Mouse (Mus musculus): ENCODE data around the gene Foxn3. TPM values are rescaled to one million over a fixed set of nuclear protein-coding genes. Genes with fewer than 3 reads are reported as not detected.

The Foxn3 gene
- total RNA-seq, 4 experiments from 2014 or later: 49.1 to 69.4 (median 57.0) TPM

- DNase-seq (ENCODE audit: low spot score in 2 of 2): no peak
Measured at GRCm38 (mm10) chr12:99299900-99300299, 263.5 kb downstream of the Foxn3 start.

DNA sequence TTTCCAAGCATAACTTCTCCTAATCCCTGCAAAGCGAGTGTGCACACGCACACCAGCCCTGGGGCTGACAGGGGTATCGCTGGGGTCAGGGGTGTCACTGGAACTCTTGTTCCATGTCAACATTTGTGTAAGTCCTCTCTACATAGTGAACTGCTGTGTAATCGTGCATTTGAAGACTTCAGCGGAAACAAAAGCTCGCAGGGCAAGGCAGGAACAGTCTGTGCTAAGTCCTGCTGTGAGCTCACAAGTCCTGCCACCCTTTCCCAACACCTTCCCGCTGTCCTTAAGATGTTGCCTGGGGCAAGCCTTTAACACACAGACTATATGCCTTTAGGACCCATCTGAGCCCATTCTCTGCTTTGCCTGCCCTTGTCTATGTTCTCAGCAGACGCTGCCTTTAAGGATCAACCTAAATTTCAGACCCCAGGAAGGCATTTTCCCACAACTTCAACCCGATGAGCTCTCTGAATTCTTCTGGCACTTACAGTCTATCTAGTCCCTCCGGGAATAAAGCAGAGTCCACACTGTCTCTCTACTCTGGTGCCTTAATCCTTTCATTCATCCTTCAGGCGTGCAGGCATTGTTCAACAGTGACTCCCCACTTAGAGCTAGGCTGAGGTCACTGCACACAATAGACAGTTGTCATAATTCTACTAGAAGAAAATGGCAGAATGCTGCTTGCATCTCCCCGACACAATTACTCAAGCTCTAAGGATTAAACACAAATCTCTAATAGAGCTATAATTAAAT lies 264.4 kb downstream of the Foxn3 start:
- no peak for DNase-seq (ENCODE audit: low spot score in 2 of 2)

DNA sequence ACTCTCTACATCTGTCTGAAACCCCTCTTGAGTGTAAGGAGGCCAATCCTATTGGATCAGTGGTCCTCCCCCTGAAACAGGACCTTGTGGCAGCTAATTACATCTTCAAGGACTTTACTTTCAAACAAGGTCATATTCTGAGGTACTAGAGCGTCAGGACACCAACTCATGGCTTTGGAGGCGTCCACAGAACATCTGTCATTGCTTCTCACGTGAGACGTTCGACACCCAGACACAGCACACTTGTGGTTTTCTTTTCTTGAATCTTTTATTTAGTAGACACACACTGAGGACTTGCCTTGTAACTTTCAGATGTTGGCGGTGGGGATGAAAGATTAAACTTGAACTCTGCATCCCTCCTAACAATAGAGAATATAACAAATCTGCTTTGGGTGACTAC lies 265.1 kb downstream of the Foxn3 start:
- no peak for DNase-seq (ENCODE audit: low spot score in 2 of 2)

DNA sequence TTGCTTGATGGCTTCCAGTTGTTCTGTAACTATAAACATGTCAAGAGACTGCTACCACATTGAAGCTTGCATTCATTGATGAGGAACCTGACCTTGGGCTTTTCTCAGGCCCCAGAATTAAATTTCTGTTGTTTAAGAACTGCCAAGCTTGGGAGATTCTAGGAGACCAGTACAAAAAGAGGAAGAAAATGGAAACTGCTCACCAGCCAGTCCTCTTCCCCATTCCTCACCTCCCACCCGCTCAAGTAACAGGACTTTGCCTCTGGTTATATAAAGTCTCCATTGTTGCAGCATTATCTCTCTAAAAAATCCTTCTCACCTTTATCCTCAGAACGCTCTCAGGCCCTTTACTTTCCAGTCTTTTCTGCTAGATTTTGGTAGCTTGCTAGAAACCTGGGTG lies 265.6 kb downstream of the Foxn3 start:
- no peak for DNase-seq (ENCODE audit: low spot score in 2 of 2)

DNA sequence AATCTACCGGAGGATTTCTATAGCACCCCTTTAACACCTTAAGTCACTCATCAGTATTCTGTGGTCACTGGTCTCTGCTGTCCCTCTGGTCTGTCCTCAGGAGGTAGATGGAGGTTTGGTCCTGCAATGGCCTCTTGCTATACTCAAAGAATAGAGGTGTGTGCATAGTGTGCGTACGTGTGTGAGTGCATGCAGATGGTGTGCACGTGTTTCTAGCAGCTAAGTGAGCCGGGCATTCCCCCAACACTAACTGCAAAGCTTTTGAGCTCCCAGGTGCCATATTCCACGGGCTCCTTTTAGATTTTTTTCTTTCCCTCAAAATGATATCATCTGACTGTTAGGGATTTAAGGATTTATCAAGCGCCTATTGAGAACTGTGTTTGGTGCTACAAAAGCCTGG lies 269.9 kb downstream of the Foxn3 start:
- no peak for DNase-seq (ENCODE audit: low spot score in 2 of 2)

GRCm38 (mm10) chr12:99292152-99292551 lies 271.2 kb downstream of the Foxn3 start:
- no peak for DNase-seq (ENCODE audit: low spot score in 2 of 2)

GRCm38 (mm10) chr12:99287081-99287480 lies 276.3 kb downstream of the Foxn3 start:
- DNase-seq (ENCODE audit: low spot score in 2 of 2): no peak

DNA sequence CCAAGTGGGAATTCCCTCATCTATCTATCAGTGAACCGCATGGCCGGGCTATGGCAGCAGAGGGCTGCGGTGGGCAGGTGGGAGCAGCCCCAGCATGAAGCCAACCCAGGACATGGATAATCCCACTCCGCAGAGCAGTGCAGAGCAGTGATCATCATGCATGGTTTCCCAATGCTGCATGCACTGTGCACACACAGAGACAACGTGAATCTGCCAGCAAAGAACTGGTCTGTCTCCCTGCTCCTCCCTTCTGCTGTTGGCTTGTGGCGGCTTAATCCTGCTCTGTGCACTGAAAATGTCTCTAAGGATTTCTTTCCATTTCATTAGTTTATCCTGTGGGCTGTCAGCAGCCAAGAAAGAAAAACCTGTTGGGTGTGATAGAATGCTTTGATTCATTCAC lies 276.7 kb downstream of the Foxn3 start:
- DNase-seq (ENCODE audit: low spot score in 2 of 2): no peak

GRCm38 (mm10) chr12:99285656-99286055 lies 277.7 kb downstream of the Foxn3 start:
- DNase-seq (ENCODE audit: low spot score in 2 of 2): no peak

- DNase-seq (ENCODE audit: low spot score in 2 of 2): no peak
Measured at GRCm38 (mm10) chr12:99285199-99285598, 278.2 kb downstream of the Foxn3 start.

GRCm38 (mm10) chr12:99284419-99285069 lies 278.8 kb downstream of the Foxn3 start:
- no peak for DNase-seq (ENCODE audit: low spot score in 2 of 2)

GRCm38 (mm10) chr12:99280826-99281225 lies 282.6 kb downstream of the Foxn3 start:
- DNase-seq (ENCODE audit: low spot score in 2 of 2): no peak

GRCm38 (mm10) chr12:99280291-99280690 lies 283.1 kb downstream of the Foxn3 start:
- no peak for DNase-seq (ENCODE audit: low spot score in 2 of 2)

DNA sequence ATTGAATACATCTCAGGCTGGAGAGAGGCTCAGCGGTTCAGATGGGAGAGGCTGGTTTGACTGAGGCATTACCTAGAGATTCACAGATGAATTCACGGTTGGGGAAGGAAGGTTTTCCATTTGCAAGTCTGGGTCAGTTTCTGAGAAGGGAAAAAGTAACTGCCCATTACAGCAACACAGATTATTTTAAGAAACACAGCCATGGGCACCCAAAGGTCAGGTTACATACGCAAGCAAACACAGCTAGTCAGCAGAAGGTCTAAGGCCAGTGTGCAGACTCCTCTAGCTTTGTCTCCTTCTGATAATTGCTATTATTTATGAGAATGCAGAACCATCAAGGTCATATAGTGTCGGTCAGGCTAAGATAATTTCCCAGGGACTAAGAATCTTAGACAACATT lies 284.0 kb downstream of the Foxn3 start:
- no peak for DNase-seq (ENCODE audit: low spot score in 2 of 2)

GRCm38 (mm10) chr12:99274589-99274988 lies 288.8 kb downstream of the Foxn3 start:
- no peak for DNase-seq (ENCODE audit: low spot score in 2 of 2)

DNA sequence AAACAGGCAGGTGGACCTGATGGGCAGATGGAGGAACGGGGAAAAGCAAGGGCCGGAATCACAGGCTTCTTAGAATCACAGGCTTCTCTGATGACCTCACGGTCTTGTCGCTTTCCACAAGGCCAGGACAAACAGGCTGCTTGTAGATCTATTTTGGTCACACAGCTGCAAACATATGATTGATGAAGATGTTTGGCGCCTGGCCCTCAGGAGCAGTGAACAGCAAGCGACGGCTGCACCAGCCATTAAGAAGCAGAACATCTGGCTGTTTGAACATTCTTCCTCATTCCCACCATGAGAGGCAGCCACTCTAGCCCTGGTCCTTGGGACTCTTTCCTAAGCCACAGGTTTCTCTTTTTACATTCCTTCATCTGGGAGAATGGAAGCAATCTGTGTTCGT lies 294.0 kb downstream of the Foxn3 start:
- no peak for DNase-seq (ENCODE audit: low spot score in 2 of 2)

- DNase-seq (ENCODE audit: low spot score in 2 of 2): no peak
Measured at GRCm38 (mm10) chr12:99268954-99269353, 294.4 kb downstream of the Foxn3 start.

DNA sequence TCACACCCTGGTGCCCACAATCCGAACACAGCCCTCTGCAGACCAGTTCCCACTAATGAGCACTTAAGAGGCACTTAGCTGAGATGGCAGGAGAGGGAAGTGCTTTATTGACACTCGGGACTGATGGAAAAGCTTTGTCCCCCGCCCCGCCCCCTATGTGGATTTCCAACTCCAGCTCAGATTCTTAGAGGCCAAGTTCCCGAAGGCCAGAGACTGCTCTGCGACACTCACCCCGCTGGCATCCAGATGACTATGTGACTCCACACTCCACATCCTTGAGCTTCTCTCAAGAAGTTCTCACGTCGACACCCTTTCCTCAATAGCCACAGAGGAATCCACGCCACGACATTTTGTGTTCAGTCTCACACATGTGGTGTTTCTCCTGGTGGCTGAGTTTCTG lies 295.6 kb downstream of the Foxn3 start:
- no peak for DNase-seq (ENCODE audit: low spot score in 2 of 2)

DNA sequence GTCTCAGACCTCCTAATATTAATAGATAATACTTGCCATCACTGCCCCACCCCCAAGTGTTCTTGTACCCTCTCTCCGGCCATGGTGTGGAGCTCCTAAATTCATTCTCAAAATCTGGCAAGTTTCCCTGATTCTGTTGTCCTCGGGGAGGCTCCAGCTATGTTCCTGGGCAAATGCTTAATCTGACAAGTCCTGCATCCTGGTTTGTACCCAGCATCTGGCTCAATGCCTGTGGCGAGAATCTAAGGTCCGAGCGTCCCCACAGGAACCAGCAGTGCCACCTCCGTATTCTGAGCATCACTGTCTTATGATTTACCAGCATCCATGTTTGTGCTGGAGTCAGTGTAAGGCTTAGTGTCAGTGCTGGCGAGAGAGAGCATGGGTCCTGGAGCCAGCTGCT lies 296.9 kb downstream of the Foxn3 start:
- no peak for DNase-seq (ENCODE audit: low spot score in 2 of 2)

- no peak for DNase-seq (ENCODE audit: low spot score in 2 of 2)
Measured at GRCm38 (mm10) chr12:99265777-99266176, 297.6 kb downstream of the Foxn3 start.

DNA sequence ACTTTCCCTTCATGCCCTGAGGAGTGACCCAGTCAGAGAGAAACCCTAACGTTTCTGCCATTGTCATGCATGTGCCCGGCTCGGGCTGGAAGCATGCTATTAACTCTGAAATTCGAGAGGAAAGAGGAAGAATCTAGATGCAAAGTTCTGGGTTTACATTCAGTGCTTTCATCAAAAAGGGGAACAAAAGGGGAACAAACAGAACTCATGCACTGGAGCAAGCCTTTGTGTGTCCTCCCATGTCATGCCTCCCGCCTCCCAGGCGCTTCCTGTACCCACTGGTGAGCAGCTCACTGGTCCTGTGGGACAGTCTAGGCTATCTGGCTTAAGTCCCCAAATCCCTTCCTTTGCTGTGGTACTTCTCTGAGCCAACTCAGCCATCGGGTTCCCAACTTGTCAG lies 299.0 kb downstream of the Foxn3 start:
- DNase-seq (ENCODE audit: low spot score in 2 of 2): no peak

DNA sequence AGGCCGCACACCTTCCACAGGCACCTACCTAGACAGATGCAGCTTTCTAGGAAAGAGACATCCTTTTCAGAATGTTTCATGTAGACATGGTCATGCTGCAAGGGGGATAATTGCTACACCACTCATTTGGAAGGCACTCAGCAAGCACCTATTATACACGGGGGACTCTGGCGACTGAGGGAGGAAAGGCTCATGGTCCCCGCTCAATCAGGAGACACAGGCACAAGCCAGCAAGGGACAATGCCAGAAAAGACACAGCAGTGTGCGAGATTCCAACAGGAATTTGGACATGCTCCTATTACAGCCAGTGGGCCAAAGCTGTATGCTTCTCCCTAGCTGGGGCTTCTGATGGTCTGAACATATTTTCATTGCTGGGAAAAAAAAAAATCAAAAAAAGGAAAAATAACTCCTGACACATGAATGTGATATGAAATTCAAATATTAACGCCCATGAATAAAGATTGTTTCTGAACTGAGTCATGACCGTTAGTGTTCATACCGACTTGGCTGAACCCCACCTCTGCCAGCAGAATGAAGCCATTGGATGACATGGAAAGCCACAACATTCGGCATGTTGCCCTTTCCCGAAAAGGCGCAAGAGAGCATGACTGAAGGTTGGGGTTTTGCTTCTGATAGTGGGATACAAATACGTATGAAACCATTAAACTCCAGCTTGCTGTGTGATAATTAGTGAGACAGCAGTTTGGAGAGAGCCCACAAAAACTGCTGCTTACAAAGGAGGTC lies 299.6 kb downstream of the Foxn3 start:
- no peak for DNase-seq (ENCODE audit: low spot score in 2 of 2)
